Mouse (Mus musculus): ENCODE measurements around the gene Btbd35f1. TPM values are rescaled to one million over a fixed set of nuclear protein-coding genes. Genes with fewer than 3 reads are reported as not detected.
"Not testable (repeated sequence)": the region's sequence is repeated elsewhere in the genome, so short reads cannot be mapped to it uniquely, and the experiment has no call there.

Btbd35f1 gene
- total RNA-seq (2021), result not detected in 2 replicates
- long read RNA-seq, experiment 1, result 0 reads
- long read RNA-seq, experiment 2, result 0 reads

GRCm38 (mm10) chrX:32559755-32560154, at the start of gene Btbd35f1:
Btbd35f1 (plus strand) TSS chrX:32560055.
- DNase-seq, result not testable (repeated sequence)

- DNase-seq, result not testable (repeated sequence)
Measured at GRCm38 (mm10) chrX:32590878-32591542, 31.2 kb downstream of the Btbd35f1 start.

- not testable (repeated sequence) for DNase-seq
Measured at GRCm38 (mm10) chrX:32601008-32601407, 41.2 kb downstream of the Btbd35f1 start.

GRCm38 (mm10) chrX:32601425-32601824, 41.6 kb downstream of the Btbd35f1 start:
- not testable (repeated sequence) for DNase-seq

Other genes with a start within 250 kb of the Btbd35f1 start
- not detected in 2 replicates for gene Gm5926, start 90.7 kb downstream of the Btbd35f1 start, total RNA-seq (2021)
- not detected in 2 replicates for gene Btbd35f21, start 166.1 kb downstream of the Btbd35f1 start, total RNA-seq (2021)